Mouse (Mus musculus) right cerebral cortex, postnatal 14 days (tissue): ENCODE measurements around the gene Plekhg5.
A peak's percentile ranks its signal among the peaks of the same experiment; 100 is the strongest.

Experiments used
- DNase-seq: peaks from one replicate; pipeline ENCODE4 v3.0.0; 2022

Plekhg5 gene

DNA sequence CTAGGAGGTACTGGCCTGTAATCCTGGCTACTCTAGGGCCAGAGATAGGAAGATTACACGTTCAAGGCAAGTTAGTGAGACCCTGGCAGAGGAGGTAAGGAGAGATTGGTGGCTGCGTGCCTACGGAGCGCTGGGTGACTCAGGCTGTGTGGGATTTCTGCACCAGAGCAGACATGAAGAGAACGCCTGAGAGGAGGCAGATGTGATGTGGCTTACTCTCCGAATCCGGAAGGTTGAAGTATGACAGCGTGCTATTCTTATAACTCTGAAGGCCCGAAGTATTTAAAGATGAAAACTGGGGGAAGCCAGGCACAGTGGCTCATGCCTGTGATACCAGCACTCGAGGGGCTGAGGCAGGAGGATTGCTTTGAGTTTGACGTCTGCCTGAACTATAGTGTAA lies 28.2 kb downstream of the Plekhg5 start:
- no peak for DNase-seq

DNA sequence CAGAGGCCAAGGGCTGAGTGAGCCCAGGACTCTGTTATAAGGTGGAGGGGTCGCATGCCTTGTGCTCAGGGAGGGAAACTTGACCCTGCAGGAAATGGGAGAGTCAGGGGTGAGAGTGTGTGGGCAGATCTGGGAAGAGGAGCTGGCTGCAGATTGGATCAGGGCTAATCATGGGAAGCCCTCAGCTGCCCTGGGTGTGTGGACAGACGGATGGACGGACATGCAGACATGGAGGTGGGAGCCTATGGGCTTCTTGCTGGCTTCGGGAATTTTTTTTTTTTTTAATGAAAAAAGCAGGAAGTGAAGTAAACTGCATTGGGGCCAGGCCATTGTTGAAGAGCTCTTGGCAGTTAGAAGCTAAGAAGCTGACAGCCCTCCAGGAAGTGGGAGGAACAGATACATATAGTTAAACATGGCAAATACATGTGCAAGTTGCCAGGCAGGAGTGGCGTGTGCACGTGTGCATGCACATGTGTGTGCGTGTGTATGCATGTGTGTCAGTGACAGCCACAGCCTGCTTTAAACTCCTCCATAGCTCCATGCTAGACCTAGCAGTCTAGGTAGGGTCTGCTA lies 28.9 kb downstream of the Plekhg5 start:
- DNase-seq: no peak

DNA sequence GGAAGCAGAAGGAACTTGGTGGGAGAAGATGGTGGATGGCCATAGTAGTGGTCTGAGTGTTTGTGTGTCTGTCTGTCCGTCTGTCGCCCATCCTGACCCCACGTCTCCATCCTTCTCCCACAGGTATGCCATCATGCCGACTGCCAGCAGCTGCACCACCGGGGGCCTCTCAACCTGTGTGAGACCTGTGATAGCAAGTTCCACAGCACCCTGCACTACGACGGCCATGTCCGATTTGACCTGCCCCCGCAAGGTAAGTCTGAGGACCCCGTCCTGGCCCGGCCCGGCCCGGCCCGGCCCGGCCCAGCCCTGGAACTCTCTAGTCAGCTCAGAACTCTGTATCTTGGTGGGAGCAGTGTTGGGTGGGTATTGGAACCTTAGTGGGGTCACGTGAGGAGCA lies 29.6 kb downstream of the Plekhg5 start:
- DNase-seq: no peak

DNA sequence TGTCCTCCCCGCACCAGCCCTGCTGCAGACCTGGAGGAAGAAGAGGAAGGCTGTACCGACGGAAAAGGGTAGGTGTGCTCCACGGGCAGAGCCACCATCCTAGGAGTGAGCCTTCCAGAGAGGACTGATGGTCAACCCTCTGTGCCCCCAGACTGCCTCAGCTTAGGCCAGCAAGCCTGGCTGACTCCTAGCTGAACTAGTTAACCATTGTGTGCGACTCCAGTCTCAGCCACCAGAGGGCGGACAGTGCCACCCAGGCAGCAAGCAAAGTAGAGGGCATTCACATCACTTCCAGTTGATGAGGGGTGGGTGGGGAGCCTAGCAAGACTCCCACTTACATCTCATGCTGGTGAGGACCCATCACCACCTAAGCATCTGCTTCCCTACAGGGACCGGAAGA lies 30.7 kb downstream of the Plekhg5 start:
- DNase-seq: peak; percentile 85

DNA sequence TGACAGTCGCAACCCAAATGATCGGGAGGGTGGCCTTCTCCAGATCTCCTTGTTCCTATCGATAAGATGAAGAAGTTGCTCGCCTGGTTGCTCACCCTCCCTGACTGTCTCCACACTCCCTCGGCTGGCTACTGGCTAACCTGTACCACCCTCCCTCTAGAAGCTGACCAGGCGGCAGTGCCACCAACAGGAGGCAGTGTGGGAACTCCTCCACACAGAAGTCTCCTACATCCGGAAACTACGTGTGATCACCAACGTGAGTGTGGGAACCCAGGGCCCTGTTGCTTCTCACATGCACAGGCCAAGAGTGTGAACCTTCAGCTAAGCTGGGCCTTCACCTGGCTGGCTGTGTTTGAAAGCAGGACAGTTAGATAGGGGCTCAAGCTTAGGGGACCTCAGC lies 34.4 kb downstream of the Plekhg5 start:
- no peak for DNase-seq

DNA sequence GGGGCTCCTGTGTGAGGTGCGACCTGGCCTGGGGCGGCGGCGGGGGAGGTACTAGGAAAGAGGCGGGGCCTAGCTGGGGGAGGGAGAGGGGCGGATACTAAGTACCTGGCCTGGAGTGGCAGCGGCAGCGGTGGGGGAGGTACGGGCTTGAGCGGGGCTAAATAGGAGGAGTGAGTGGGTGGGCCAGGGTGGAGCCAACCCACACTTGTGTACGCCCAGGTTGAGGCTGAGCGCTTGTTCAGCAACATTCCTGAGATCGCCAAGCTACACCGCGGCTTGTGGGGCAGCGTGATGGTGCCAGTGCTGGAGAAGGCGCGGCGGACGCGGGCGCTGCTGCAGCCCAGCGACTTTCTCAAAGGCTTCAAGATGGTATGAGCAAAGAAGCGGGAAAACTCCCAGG lies 35.2 kb downstream of the Plekhg5 start:
- DNase-seq: no peak

DNA sequence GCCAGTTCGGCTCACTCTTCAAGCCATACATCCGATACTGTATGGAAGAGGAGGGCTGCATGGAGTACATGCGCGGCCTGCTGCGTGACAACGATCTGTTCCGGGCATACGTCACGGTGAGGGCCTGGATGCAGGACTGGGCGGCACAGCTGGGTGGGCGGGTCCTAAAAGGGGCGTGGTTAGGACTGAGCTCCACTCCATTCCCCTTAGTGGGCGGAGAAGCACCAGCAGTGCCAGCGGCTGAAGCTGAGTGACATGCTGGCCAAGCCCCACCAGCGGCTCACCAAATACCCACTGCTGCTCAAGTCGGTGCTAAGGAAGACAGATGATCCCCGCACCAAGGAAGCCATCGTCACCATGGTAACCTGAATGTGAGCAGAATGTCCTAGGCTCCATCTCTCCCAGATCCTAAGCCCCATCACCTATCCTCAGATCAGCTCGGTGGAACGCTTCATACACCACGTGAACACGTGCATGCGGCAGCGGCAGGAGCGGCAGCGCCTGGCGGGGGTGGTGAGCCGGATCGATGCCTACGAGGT lies 35.7 kb downstream of the Plekhg5 start:
- peak; percentile 62 for DNase-seq

DNA sequence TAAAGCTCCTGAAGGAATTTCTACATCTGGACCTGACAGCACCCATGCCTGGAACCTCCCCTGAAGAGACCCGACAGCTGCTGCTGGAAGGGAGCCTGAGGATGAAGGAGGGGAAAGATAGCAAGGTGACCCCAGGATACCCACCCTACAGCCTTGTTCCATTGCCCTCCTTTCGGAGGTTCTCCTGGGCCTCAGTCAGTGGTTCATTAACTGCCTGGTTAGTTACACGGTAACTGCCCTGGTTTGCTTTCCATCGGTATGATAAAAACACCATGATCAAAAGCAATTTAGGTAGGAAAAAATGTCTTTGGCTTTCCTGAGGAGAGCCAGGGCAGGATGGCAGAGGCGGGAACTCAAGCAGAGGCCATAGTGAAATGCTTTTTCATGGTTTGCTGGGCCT lies 36.4 kb downstream of the Plekhg5 start:
- no peak for DNase-seq

DNA sequence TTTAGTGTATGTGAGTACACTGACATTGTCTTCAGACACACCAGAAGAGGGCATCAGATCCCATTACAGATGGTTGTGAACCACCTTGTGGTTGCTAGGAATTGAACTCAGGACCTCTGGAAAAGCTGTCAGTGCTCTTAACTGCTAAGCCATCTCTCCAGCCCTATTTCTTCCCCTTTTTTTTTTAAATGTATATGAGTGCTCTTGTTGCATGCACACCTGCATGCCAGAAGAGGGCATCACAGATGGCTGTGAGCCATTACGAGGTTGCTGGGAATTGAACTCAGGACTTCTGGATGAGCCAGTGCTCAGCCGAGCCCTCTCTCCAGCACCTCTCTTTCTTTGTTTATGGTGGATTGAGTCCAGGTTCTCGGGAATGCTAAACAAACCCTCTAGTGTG lies 37.2 kb downstream of the Plekhg5 start:
- DNase-seq: no peak

DNA sequence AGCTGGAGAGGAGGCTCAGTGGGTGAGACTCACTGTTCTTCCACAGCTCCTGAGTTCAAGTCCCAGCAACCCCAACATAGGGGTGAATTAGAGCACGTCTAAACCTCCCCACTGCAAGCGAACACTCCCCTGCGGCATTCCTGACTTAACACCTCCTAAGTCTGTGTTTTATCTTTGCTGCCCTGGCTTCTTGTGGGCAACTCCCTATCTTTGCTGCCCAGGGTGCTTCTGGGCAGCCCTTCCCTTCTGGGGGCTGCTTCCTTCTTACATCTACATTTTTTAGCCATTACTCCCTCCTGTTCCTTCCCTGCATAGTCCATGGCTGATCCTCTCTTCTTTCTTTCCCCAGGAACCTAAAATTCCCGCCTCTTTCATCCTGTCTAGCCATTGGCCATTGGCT lies 38.4 kb downstream of the Plekhg5 start:
- no peak for DNase-seq

DNA sequence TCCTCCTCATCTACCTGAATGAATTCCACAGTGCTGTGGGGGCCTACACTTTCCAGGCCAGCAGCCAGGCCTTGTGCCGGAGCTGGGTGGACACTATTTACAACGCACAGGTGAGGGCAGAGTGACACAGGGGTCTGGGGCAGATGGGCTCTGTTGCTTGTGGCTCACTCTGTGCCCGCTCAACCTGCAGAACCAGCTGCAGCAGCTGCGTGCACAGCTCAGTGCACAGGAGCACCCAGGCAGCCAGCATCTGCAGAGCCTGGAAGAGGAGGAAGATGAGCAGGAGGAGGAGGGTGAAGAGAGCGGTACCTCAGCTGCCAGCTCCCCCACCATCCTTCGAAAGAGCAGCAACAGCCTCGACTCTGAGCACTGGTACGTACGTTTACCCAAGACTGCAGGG lies 40.0 kb downstream of the Plekhg5 start:
- DNase-seq: no peak

DNA sequence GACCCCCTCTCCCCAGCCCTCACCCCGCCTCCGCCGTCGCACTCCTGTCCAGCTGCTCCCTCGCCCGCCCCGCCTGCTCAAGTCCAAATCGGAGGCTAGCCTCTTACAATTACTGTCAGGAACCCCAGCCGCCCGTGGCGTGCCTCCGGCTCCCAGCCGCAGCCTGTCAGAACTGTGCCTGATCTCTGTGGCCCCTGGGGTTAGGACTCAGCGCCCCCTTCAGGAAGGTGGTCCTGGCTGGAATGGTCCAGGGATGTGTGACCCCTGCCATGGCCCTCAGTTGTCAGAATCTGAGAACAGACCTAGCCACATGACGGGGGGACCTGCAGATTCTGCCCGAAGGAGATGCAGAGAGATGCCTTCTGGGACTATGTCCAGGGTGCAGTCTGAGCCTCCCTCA lies 41.8 kb downstream of the Plekhg5 start:
- DNase-seq: no peak

DNA sequence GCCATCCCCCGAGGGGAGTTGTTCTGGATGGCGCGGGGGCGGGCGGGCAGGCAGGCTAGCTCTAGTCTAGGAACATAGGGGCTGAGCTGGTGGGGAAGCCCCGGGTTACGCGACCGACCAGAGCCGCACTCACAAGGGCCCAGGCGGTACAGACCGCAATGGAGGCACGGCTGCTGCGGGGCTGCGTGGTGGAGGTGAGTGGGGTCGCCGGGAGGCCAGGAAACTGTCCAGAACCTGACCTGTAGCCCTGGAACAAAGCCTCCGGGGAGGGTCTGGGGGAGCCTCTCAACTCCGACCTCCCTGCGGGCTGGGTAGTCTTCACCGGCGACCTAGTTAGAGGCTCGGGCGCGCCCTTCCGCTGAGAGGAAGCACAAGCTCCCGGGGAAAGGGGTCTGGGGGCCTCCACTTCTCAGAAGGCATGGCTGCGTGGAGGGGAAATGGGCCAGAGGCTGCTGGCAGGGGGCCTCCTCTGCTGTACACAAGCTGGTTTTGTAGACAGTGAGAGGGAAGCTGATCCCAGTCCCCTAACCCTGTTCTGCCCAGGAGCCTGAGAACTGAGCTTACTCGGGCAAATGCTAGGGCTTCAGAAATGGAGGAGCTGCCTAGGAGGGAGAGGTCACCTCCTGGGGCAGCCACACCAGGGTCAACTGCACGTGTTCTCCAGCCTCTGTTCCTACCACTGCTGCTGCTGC lies 43.8 kb downstream of the Plekhg5 start, which contains the start of gene Tnfrsf25:
Gene Tnfrsf25 (plus strand): TSS at position 14 of the 692 bp plus-strand sequence.
- DNase-seq: no peak

DNA sequence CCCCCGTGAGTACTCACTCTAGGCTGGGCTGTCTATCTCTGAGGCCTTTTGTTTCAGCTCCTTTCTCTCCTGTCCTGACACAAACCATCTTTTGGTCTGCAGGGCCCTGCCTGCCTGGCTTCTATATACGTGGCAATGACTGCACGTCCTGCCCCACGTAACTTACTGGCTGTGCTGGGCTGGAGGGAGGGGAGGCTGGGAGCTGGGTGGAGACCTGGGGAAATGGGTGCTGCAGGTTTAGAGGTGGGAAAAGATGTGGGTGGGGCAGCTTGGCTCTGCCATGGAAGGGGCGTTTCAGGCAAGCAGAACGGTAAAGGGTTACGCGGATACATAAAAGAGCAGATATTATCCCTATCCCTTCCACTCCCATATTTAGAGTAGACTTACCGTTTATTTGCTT lies 45.2 kb downstream of the Plekhg5 start:
- no peak for DNase-seq

DNA sequence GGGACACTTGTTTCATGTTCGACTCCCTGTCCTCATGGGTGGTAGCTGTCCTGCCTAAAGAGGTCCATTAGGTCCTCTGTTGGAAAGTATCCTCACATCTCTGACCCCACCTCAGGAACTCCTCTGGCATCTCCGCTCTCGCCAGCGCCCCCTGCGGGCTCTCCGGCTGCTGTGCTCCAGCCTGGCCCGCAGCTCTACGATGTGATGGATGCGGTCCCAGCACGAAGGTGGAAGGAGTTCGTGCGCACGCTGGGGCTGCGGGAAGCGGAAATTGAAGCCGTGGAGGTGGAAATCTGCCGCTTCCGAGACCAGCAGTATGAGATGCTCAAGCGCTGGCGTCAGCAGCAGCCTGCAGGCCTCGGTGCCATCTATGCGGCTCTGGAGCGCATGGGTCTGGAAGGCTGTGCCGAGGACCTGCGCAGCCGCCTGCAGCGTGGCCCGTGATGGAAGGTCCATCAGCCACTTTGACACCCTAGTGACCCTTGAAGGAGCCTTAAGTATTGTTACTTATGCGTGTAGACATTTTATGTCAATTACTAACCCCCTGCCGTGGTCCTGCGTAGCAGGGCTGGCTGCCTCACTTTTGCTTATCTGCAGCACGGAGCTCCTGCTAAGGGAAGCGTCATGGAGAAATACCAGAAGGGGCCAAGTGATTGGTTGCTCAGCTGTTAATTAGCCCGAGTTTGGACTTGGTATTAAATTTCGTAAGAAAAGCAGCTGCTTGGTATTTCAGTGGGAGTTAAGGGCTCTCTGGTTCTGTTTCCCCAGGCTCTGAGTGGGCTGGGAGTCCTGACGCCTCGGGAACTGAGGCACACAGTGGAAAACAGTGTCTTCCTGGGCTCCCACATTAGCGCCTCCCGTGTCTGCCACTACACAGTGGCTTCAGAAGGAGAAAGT lies 47.3 kb downstream of the Plekhg5 start:
- DNase-seq: peak; percentile 73

DNA sequence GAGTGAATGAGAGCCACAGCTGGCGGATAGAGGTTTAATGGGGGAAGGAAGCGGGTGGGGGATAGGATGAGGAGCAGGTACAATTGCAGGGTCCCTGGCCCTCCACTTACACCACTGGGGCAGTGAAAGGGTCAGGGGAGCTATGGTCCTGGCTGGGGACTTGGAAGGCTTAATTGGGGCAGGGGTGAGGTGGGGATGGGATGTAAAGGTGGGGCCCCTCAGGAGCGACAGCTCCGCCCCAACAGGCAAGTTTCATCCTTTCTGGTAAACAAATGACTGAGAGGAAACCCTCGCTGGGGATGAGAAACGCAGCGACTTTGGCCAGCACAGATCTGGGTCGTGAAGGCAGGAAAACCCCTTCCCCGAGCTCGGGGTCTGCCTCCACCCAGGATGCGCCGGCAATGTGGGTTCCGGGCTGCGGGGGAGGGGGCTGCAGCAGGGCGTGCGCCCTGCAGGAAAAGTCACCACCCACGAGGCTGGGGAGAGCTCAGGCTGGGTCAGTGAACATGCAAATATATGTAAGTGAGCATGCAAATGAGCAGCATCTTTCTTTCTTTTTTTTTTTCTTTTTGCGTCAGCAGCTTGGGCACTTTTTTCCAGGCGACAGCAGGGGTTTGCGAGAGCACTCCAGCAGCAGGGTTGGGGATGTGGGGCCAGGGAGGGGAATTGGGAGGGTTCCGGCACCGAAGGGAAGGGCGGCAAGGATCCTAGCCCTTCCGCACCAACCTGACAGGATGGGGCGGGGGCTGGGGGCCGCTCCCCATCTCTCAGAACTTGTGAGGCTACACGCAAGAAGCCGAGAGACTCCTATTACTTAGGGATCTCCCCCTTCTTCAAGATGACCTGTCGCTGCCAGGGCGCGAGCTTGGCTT lies 48.2 kb downstream of the Plekhg5 start:
- no peak for DNase-seq

DNA sequence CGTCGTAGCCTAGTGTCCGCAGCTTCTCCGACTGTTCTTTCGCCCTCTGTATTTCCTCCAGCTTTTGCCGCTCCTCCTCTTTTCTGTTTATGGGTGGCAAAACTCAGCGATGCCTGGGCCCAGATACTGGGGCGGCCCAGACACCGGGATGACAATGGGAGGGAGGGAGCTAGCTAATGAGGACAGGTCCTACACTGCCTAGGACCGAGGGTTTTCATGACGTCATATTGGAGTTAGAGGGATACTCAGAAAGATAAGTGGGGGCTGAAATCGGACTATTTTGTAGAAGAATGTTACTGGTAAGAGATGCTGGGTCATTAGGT lies 48.8 kb downstream of the Plekhg5 start:
- DNase-seq: no peak

DNA sequence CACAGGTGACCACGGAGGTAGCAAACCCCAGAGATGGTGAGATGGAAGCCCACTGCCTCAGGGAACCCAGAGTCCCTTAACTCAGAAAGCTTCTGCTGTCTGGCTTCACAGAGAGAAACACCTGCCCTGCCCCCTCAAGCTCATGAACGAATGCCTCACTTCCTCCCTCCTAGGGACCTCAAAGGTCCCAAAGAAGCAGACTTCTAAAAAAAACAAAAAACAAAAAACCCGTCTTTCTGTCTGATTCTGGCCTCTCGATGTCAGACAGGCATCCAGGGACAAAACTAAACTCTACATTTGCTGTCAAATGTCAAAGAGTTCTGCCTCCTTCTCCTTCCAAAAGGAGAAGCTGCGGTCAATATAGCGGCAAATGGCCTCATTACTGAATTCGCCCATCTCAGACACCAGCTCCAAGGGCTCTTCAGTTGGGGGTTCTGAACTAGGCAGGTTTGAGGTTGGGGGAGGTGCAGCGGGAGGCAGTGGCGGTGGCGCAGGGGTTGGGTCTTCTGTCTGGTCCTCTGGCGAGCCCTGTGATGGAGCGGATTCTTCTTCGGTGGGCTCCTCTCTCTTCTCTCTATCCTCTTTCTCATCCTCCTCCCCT lies 52.2 kb downstream of the Plekhg5 start:
- DNase-seq: no peak

DNA sequence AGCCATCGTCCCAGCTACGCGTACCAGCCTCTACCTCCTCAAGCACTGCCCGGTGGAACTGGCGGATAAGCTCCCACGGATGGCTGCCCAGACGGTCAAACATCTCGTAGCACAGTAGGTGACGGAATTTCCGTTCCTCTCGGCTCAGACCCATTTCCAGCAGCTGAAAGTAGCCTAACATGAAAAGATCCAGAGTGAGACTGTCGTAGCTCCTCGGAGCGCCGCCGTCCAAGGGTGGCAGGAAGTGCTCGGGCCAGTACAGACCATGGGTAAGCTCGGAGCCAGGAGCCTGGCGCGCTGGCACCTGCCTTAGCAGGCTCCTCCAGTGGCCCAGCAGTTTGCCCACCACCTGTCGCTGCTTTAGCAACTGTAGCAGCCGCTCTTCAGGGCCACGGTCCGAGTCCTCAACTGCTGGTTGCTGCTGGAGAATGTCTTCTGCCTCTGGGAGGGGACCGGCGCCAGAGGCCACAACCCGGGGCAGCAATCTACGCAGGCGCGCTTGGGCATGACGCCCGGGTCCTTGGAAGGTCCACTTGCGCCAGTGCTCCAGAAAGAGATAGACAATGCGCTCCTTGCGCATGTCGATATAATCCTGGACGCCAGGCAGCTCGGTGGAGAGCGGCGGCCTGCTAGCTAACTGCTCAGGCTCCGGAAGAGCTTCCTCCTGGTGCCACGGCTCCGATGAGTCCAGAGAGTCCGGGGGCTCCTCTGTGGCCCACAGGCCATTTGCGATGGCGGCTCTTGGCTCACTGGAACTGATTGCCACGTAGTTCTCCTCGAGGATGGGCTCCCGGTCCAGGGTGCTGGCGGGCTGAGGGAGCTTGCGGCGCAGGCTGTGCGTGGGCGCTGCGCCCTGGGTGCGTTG lies 53.1 kb downstream of the Plekhg5 start:
- no peak for DNase-seq

DNA sequence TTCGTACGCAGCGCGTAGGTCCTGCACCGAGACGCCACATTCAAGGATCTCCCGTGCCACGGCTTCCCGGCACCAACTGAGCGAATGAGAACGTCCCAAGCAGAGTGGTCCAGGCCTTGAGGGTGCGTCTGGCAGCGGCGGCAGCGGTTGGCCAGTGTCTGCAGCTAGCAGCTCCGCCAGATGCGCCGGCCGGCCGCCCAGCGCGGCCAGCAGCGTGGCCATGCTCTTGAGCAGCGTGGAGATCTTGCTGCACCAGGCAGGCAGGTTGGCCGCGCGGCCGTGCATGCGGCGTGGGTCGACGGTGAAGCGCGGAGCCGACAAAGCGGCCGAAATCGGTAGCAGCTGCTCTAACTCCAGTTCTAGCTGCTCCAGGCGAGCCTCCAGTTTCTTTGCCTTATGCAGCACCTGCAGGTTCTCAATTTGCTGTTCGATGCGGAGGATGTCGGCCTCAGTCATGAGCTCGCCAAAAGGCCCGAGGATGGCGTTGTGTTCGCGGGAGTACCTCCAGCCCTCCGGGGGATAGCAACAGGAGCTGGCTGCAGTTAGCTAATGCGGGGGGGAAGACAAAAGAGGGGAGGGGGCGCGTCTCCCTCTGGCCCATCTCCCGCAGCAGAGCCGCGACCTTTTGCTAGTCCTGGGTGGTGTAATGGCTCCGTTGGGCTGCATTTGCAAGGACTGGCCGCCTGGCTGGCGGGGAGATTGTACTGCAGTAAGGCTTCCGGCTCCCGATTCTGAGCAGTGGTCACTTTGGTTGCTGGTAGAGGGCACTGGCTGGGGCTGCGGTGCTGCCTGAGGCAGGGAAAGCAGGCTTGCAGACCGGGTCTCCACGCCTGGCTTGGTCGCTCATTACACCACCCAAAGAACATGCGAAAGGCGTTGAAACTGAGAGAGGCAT lies 54.0 kb downstream of the Plekhg5 start:
- no peak for DNase-seq
